Mouse (Mus musculus): ENCODE measurements around the gene Mogat1.
"Not testable (repeated sequence)": the region's sequence is repeated elsewhere in the genome, so short reads cannot be mapped to it uniquely, and the experiment has no call there.

Mogat1 gene

GRCm38 (mm10) chr1:78537494-78538010 is 26.8 kb downstream of the Mogat1 start:
- peak; percentile 80 for DNase-seq

GRCm38 (mm10) chr1:78538396-78538795 is 27.6 kb downstream of the Mogat1 start:
- no peak for DNase-seq

- DNase-seq, result no peak
Observed at GRCm38 (mm10) chr1:78539166-78539565, 28.4 kb downstream of the Mogat1 start.

GRCm38 (mm10) chr1:78543631-78544030 is 32.8 kb downstream of the Mogat1 start:
- not testable (repeated sequence) for DNase-seq

GRCm38 (mm10) chr1:78546258-78546657 is 35.5 kb downstream of the Mogat1 start:
- no peak for DNase-seq

- DNase-seq, result peak; percentile 88
Observed at GRCm38 (mm10) chr1:78548961-78549360, 38.2 kb downstream of the Mogat1 start.

GRCm38 (mm10) chr1:78554012-78554666 is 43.3 kb downstream of the Mogat1 start:
- no peak for DNase-seq

- peak; percentile 26 for DNase-seq
Observed at GRCm38 (mm10) chr1:78566963-78567362, 56.2 kb downstream of the Mogat1 start.

- DNase-seq, result peak; percentile 72
Observed at GRCm38 (mm10) chr1:78567421-78567820, 56.6 kb downstream of the Mogat1 start.

GRCm38 (mm10) chr1:78567834-78568507 is 57.2 kb downstream of the Mogat1 start:
- peak; percentile 88 for DNase-seq

GRCm38 (mm10) chr1:78569617-78570016 is 58.8 kb downstream of the Mogat1 start:
- DNase-seq, result peak; percentile 85

- DNase-seq, result no peak
Observed at GRCm38 (mm10) chr1:78585080-78585479, 74.3 kb downstream of the Mogat1 start.

- DNase-seq, result no peak
Observed at GRCm38 (mm10) chr1:78586986-78587385, 76.2 kb downstream of the Mogat1 start.
